Mouse (Mus musculus) kidney, embryonic 16.5 days (tissue): Measurements from ENCODE around the gene Rab26. TPM values are rescaled to one million over a fixed set of nuclear protein-coding genes. Genes with fewer than 3 reads are reported as not detected.

Experiments used
- ATAC-seq: fragments of 200-750 bp; cut with Nextera tagmentation; 2 replicates; pipeline ENCODE4 v1.8.0; 2017; ENCODE audit warnings: moderate TSS enrichment; ENCODE audit not compliant: low FRiP score, low TSS enrichment
- H3K27ac ChIP-seq: fragments of 300-500 bp; sonication (generic); 2 replicates; pipeline ENCODE4 v1.5.1; 2014; ENCODE audit warnings: low read length
- H3K27me3 ChIP-seq: fragments of 300-500 bp; sonication (generic); 2 replicates; pipeline ENCODE4 v1.6.1; 2014; ENCODE audit warnings: low read length, control low read depth, mixed read lengths; ENCODE audit not compliant: insufficient read depth
- H3K36me3 ChIP-seq: fragments of 300-500 bp; sonication (generic); 2 replicates; pipeline ENCODE4 v1.6.1; 2014; ENCODE audit warnings: low read length, control low read depth, mixed read lengths; ENCODE audit not compliant: insufficient read depth
- H3K4me1 ChIP-seq: fragments of 300-500 bp; sonication (generic); 2 replicates; pipeline ENCODE4 v1.6.1; 2014; ENCODE audit warnings: low read length, control low read depth, mixed read lengths; ENCODE audit not compliant: insufficient read depth
- H3K4me2 ChIP-seq: fragments of 300-500 bp; sonication (generic); replicated peaks from 2 replicates; pipeline ENCODE4 v1.6.1; 2014; ENCODE audit warnings: low read depth, low read length
- H3K4me3 ChIP-seq: fragments of 300-500 bp; sonication (generic); 2 replicates; pipeline ENCODE4 v1.5.1; 2014; ENCODE audit warnings: mild to moderate bottlenecking, low read length
- H3K9ac ChIP-seq: fragments of 300-500 bp; sonication (generic); replicated peaks from 2 replicates; pipeline ENCODE4 v1.6.1; 2014; ENCODE audit warnings: low read length
- H3K9me3 ChIP-seq: fragments of 300-500 bp; sonication (generic); 2 replicates; pipeline ENCODE4 v1.6.1; 2016; ENCODE audit warnings: low read length, control low read depth
- WGBS: fragments of 180-500 bp; shearing (Covaris S2); extraction: QIAGEN DNeasy Blood & Tissue Kit; methylation state at CpG from one replicate; pipeline ENCODE4 v1.1.7; 2014; 5-methylcytosine and 5-hydroxymethylcytosine counted together
- polyA plus RNA-seq: library from polyadenylated mRNA; unstranded; fragments of >200 nt; fragmentation: Nextera tagmentation; extraction: Ambion mirVana; gene quantifications from 2 replicates; pipeline ENCODE4 v1.2.1, GENCODE M21; 2015

Gene Rab26
- polyA plus RNA-seq, 1 experiment from 2014 or later = 2.8 TPM

DNA sequence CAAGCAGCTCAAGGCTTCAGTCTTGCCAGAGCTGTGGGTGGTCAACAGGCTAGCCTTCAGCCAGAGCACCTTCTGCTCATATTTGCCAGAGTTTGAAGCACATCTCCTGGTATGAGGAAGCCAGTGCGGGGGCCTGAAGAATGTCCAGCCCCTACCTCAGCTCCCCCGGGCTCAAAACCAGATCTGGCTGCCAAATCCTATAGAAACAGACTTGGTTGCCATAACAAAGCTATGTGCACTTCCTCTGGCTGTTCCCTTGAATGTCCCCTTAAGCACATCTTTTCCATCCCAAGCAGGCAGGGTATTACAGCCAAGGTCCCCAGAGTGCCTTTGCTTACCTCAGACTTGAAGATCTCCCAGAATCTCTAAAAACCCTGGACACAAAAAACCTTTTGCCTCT lies 9.3 kb downstream of the Rab26 start:
- 89% methylated on average over 2 of the region's 2 CpGs for WGBS
- no peak overlapping the region for H3K9ac ChIP-seq
- no peak for ATAC-seq
- H3K4me2 ChIP-seq = no peak overlapping the region
- H3K4me3 ChIP-seq = no peak overlapping the region
- H3K27ac ChIP-seq = no peak overlapping the region
- H3K4me1 ChIP-seq = peaks cover 26% of the 10 kb centered on the region
- no peaks in the 10 kb centered on the region for H3K27me3 ChIP-seq
- peaks cover 4% of the 10 kb centered on the region; the same call in 1 of the 2 replicates for H3K36me3 ChIP-seq
- no peaks in the 10 kb centered on the region for H3K9me3 ChIP-seq

- H3K9me3 ChIP-seq = no peaks in the 10 kb centered on the region
- 87% methylated on average over 4 of the region's 4 CpGs for WGBS
- no peaks in the 10 kb centered on the region; the same call in 1 of the 2 replicates for H3K4me1 ChIP-seq
- no peak for ATAC-seq
- no peak overlapping the region for H3K27ac ChIP-seq
- peaks cover 10% of the 10 kb centered on the region; the same call in 1 of the 2 replicates for H3K36me3 ChIP-seq
- no peak overlapping the region for H3K4me2 ChIP-seq
- H3K9ac ChIP-seq = no peak overlapping the region
- no peaks in the 10 kb centered on the region for H3K27me3 ChIP-seq
- H3K4me3 ChIP-seq = no peak overlapping the region
These were observed 13.6 kb downstream of the Rab26 start for GRCm38 (mm10) chr17:24520450-24520849.

DNA sequence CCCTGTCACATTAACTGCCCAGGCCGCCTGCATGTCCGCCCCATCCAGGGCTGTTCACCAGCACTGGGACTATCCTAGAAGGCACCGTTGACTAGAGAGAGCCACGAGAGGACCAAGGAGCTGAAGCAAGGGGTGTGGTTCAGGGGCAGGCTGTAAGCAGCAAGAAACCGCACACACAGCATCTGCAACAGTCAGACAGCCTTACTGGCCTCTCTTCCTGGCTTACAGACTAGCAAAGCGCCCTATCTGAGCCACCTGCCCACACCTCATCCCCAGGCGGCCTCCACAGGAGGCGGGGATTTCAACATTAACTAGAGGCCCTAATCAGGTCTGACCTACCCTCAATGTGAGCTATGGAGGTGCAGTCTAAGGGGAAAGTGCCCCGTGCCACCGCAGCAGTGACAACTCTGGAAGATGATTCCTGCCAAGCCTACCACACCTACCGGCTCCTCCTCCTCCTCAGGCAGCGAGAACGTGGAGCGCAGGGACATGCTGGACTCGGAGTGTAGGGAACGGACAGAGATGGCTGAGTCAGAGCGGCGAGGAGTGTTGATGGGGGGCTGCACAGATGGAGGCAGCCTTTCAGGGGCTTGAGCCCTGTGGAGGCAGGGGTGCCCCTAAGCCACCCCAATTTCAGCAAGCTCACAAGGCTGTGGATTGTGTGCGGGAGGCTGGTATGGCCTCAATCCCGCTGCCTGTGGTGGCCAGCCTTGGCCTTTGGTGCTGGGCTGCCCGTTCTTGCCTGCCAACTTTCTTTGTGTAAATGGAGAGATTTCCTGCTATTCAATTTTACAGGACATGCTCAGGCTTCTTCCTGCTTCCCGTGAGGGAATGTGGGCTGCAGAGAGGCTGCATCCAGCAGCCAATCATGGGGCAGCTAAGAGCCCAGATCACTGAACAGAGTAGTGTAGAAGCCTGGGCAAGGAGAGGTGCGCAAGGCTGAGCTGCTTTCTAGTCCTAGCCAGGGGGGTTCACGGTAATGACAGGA lies 19.4 kb downstream of the Rab26 start:
- WGBS = 81% methylated on average over 24 of the region's 24 CpGs
- peak overlapping the region; percentile 74 for H3K27ac ChIP-seq
- H3K9me3 ChIP-seq = no peaks in the 10 kb centered on the region
- H3K4me3 ChIP-seq = peak overlapping the region; percentile 8; the same call in 1 of the 2 replicates
- H3K4me1 ChIP-seq = no peaks in the 10 kb centered on the region
- peak overlapping the region; percentile 26 for H3K4me2 ChIP-seq
- peak; percentile 20 for ATAC-seq
- H3K27me3 ChIP-seq = no peaks in the 10 kb centered on the region
- H3K9ac ChIP-seq = peak overlapping the region; percentile 51; the same call in 1 of the 2 replicates
- peaks cover 44% of the 10 kb centered on the region for H3K36me3 ChIP-seq

DNA sequence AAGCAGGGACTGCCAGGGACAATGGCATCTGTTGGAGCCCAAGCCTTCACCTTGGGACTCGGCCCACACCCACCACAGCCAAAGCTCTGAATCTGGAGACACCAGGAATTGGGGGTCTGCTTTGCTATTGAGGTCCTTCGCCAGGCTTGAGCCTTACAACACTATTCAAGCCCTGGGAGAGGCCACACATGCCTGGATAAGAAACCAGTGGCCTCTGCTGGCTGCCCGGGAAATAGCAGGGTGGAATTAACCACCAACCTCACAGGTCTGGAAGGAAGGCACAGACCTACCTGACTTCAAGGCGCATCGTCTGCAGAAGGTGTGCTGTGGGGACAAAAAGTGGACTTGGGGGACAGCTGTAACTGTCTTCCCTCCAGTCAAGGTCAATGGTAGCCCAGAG lies 20.4 kb downstream of the Rab26 start:
- 0 out of 2 replicates have a peak overlapping the region, but pooled peaks have one; percentile 51 for H3K9ac ChIP-seq
- H3K4me2 ChIP-seq = peak overlapping the region; percentile 26; the same call in 1 of the 2 replicates

GRCm38 (mm10) chr17:24507806-24508460 lies 26.1 kb downstream of the Rab26 start:
- 0 out of 2 replicates have a peak, but pooled peaks cover 4% of the 10 kb centered on the region for H3K4me1 ChIP-seq
- no peak overlapping the region for H3K4me2 ChIP-seq
- WGBS = 87% methylated on average over 12 of the region's 12 CpGs
- peaks cover 40% of the 10 kb centered on the region for H3K36me3 ChIP-seq
- no peaks in the 10 kb centered on the region for H3K9me3 ChIP-seq
- no peak overlapping the region for H3K27ac ChIP-seq
- no peaks in the 10 kb centered on the region for H3K27me3 ChIP-seq
- no peak overlapping the region for H3K4me3 ChIP-seq
- ATAC-seq = no peak
- no peak overlapping the region for H3K9ac ChIP-seq

More for the DNA sequence above, 20.4 kb downstream of the Rab26 start:
- H3K4me1 ChIP-seq = no peaks in the 10 kb centered on the region
- 51% methylated on average over 5 of the region's 5 CpGs for WGBS
- ATAC-seq = peak; percentile 49; the same call in 1 of the 2 replicates
- H3K27ac ChIP-seq = no peak overlapping the region
- peaks cover 50% of the 10 kb centered on the region for H3K36me3 ChIP-seq
- H3K4me3 ChIP-seq = 0 out of 2 replicates have a peak overlapping the region, but pooled peaks have one; percentile 8
- no peaks in the 10 kb centered on the region for H3K9me3 ChIP-seq
- H3K27me3 ChIP-seq = no peaks in the 10 kb centered on the region

DNA sequence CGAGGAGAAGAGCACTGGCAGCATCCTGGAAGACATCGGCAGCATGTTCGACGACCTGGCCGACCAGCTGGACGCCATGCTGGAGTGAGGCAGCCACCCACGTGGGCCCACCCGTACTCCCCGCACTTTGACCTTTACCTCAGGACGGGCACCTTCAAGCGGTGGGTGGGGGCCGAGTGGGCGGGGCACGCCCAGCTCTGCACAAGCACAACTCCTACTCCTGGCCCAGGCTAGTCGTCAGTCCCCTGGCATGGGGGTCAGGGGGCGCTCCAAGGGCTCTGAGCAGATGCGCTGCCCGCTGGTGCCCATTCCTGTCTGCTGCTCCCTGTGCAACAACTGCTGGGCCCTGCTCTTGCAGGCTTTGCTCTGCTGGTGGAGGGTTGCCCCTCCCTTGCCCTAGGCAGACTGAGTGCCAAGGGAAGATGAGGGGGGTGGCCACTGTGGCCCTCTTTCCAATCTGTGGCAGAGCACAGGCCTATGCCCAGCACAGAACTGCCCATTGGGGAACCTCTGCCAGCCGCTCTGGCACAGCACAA lies 26.8 kb downstream of the Rab26 start:
- Histone ChIP-seq H3K9ac (no peak overlapping the region), H3K4me1 (0 out of 2 replicates have a peak, but pooled peaks cover 4% of the 10 kb centered on the region), H3K36me3 (peaks cover 39% of the 10 kb centered on the region), H3K4me3 (no peak overlapping the region), H3K27me3 (no peaks in the 10 kb centered on the region), H3K4me2 (peak overlapping the region; percentile 41; the same call in 1 of the 2 replicates), H3K9me3 (no peaks in the 10 kb centered on the region), H3K27ac (no peak overlapping the region)
- peak; percentile 32; the same call in 1 of the 2 replicates for ATAC-seq
- WGBS = 43% methylated on average over 19 of the region's 19 CpGs

- Histone ChIP-seq H3K9me3 (no peaks in the 10 kb centered on the region), H3K4me1 (0 out of 2 replicates have a peak, but pooled peaks cover 4% of the 10 kb centered on the region), H3K4me3 (peak overlapping the region; percentile 22), H3K27me3 (no peaks in the 10 kb centered on the region), H3K9ac (peak overlapping the region; percentile 52), H3K27ac (no peak overlapping the region), H3K4me2 (peak overlapping the region; percentile 41), H3K36me3 (peaks cover 33% of the 10 kb centered on the region)
- peak; percentile 9; the same call in 1 of the 2 replicates for ATAC-seq
- 31% methylated on average over 36 of the region's 36 CpGs for WGBS
These were observed 27.5 kb downstream of the Rab26 start for GRCm38 (mm10) chr17:24506332-24507070.

GRCm38 (mm10) chr17:24505286-24505955 lies 28.6 kb downstream of the Rab26 start:
- H3K27ac ChIP-seq = no peak overlapping the region
- no peak for ATAC-seq
- H3K4me2 ChIP-seq = no peak overlapping the region
- H3K9ac ChIP-seq = no peak overlapping the region
- WGBS = 93% methylated on average over 30 of the region's 30 CpGs
- peaks cover 22% of the 10 kb centered on the region for H3K36me3 ChIP-seq
- H3K9me3 ChIP-seq = no peaks in the 10 kb centered on the region
- 0 out of 2 replicates have a peak, but pooled peaks cover 4% of the 10 kb centered on the region for H3K4me1 ChIP-seq
- no peak overlapping the region for H3K4me3 ChIP-seq
- no peaks in the 10 kb centered on the region for H3K27me3 ChIP-seq
